Mouse (Mus musculus): Measurements from ENCODE around the gene Zfp277. TPM values are rescaled to one million over a fixed set of nuclear protein-coding genes. Genes with fewer than 3 reads are reported as not detected.

Gene Zfp277
- polyA plus RNA-seq, 1 experiment = 9.6 TPM

GRCm38 (mm10) chr12:40272710-40273109 lies 173.0 kb downstream of the Zfp277 start:
- H3K27ac ChIP-seq (replicated peaks; ENCODE audit: low read depth, low read length) = no peak overlapping the region
- H3K4me3 ChIP-seq (ENCODE audit: insufficient read depth, low read depth, low read length) = no peak overlapping the region

DNA sequence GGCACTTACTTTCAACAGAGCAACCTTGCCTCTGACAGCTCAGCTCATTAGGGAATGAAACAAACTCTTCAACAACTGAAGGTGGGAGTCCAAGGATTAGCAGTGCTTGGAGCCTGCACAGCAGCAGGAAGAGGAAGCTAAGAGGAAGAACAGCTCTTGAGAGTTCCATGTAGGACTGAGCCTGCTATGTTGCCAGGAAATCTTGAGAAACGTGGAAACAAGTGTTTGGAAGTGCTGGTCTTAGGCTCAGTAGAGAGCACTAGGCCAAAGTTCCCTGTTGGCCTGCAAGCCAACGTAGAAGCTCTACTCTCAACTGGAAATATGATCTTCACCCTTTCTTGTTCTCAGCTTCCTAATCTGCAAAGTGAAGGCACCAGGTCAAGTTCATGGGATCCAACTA lies 177.4 kb downstream of the Zfp277 start:
- H3K27ac ChIP-seq (replicated peaks; ENCODE audit: low read depth, low read length) = no peak overlapping the region
- no peaks in the 10 kb centered on the region for H3K4me1 ChIP-seq (ENCODE audit: control insufficient read depth, insufficient read depth, insufficient read length, low read length)
- no peak overlapping the region for H3K4me3 ChIP-seq (ENCODE audit: insufficient read depth, low read depth, low read length)

More at GRCm38 (mm10) chr12:40272710-40273109, 173.0 kb downstream of the Zfp277 start:
- H3K4me1 ChIP-seq (ENCODE audit: control insufficient read depth, insufficient read depth, insufficient read length, low read length) = no peaks in the 10 kb centered on the region

Other genes starting within 250 kb of the Zfp277 start
- 1.0 TPM in 1 of 2 replicates, not detected in the other for gene Lsmem1, start 246.4 kb downstream of the Zfp277 start, polyA plus RNA-seq (2012; ENCODE audit: insufficient read depth, insufficient read length, missing spikeins)
- 101 and 246 TPM in 2 replicates for gene Ifrd1, start 197.4 kb downstream of the Zfp277 start, polyA plus RNA-seq (2012; ENCODE audit: insufficient read depth, insufficient read length, missing spikeins)
- gene Dock4, start 50 bp upstream of the Zfp277 start, polyA plus RNA-seq (2012; ENCODE audit: insufficient read depth, insufficient read length, missing spikeins) = 2.6 and 3.3 TPM in 2 replicates